Mouse (Mus musculus) liver, embryonic 15.5 days (tissue): ENCODE data around the gene Cacna1c. TPM values are rescaled to one million over a fixed set of nuclear protein-coding genes. Genes with fewer than 3 reads are reported as not detected.

Experiments
- ATAC-seq: fragments of 200-750 bp; cut with Nextera tagmentation; 2 replicates; pipeline ENCODE4 v1.8.0; 2017; ENCODE audit warnings: moderate number of reproducible peaks, mild to moderate bottlenecking, moderate library complexity; ENCODE audit not compliant: insufficient read depth
- H3K27ac ChIP-seq: fragments of 300-500 bp; sonication (generic); replicated peaks from 2 replicates; pipeline ENCODE4 v1.5.1; 2015; ENCODE audit warnings: mild to moderate bottlenecking, inconsistent platforms
- H3K27me3 ChIP-seq: fragments of 300-500 bp; sonication (generic); 2 replicates; pipeline ENCODE4 v1.6.1; 2015; ENCODE audit warnings: mild to moderate bottlenecking, inconsistent platforms
- H3K36me3 ChIP-seq: fragments of 300-500 bp; sonication (generic); replicated peaks from 2 replicates; pipeline ENCODE4 v1.6.1; 2015; ENCODE audit warnings: moderate library complexity, mild to moderate bottlenecking, inconsistent platforms
- H3K4me1 ChIP-seq: fragments of 300-500 bp; sonication (generic); replicated peaks from 2 replicates; pipeline ENCODE4 v1.6.1; 2015; ENCODE audit warnings: inconsistent platforms
- H3K4me2 ChIP-seq: fragments of 300-500 bp; sonication (generic); 2 replicates; pipeline ENCODE4 v1.6.1; 2015; ENCODE audit warnings: moderate library complexity, mild to moderate bottlenecking, inconsistent platforms
- H3K4me3 ChIP-seq: fragments of 300-500 bp; sonication (generic); replicated peaks from 2 replicates; pipeline ENCODE4 v1.5.1; 2015; ENCODE audit warnings: mild to moderate bottlenecking, inconsistent platforms
- H3K9ac ChIP-seq: fragments of 300-500 bp; sonication (generic); 2 replicates; pipeline ENCODE4 v1.6.1; 2015; ENCODE audit warnings: moderate library complexity, mild to moderate bottlenecking, inconsistent platforms
- H3K9me3 ChIP-seq: fragments of 300-500 bp; sonication (generic); replicated peaks from 2 replicates; pipeline ENCODE4 v1.6.1; 2016; ENCODE audit warnings: inconsistent platforms
- WGBS: fragments of 180-500 bp; shearing (Covaris S2); methylation state at CpG from one replicate; pipeline ENCODE4 v1.1.7; 2015; ENCODE audit warnings: mixed read lengths; ENCODE audit not compliant: insufficient replicate concordance; 5-methylcytosine and 5-hydroxymethylcytosine counted together
- polyA plus RNA-seq: library from polyadenylated mRNA; unstranded; fragments of >200 nt; fragmentation: Nextera tagmentation; extraction: Ambion mirVana; gene quantifications from 2 replicates; pipeline ENCODE4 v1.2.1, GENCODE M21; 2015

Cacna1c gene
- polyA plus RNA-seq, 1 experiment from 2014 or later: 0.41 TPM

GRCm38 (mm10) chr6:118769792-118770191 lies 426.4 kb downstream of the Cacna1c start:
- H3K4me1 ChIP-seq: peaks cover 30% of the 10 kb centered on the region
- 84% methylated on average over 8 of the region's 8 CpGs for WGBS
- ATAC-seq: no peak

GRCm38 (mm10) chr6:118767698-118768097 lies 428.5 kb downstream of the Cacna1c start:
- Histone ChIP-seq H3K9me3 (no peaks in the 10 kb centered on the region), H3K27ac (no peak overlapping the region), H3K4me1 (peaks cover 30% of the 10 kb centered on the region), H3K4me3 (no peak overlapping the region), H3K4me2 (no peak overlapping the region), H3K9ac (no peak overlapping the region), H3K36me3 (no peaks in the 10 kb centered on the region), H3K27me3 (no peaks in the 10 kb centered on the region)
- 66% methylated on average over 6 of the region's 6 CpGs for WGBS
- no peak for ATAC-seq

More at GRCm38 (mm10) chr6:118769792-118770191, 426.4 kb downstream of the Cacna1c start:
- H3K9ac ChIP-seq: no peak overlapping the region
- no peaks in the 10 kb centered on the region for H3K27me3 ChIP-seq
- H3K27ac ChIP-seq: no peak overlapping the region
- H3K36me3 ChIP-seq: no peaks in the 10 kb centered on the region
- H3K9me3 ChIP-seq: no peaks in the 10 kb centered on the region
- H3K4me2 ChIP-seq: no peak overlapping the region
- H3K4me3 ChIP-seq: no peak overlapping the region

- 89% methylated on average over 1 of the region's 1 CpGs for WGBS
- Histone ChIP-seq H3K27ac (no peak overlapping the region), H3K27me3 (no peaks in the 10 kb centered on the region), H3K4me3 (no peak overlapping the region), H3K4me2 (no peak overlapping the region), H3K9me3 (no peaks in the 10 kb centered on the region), H3K36me3 (no peaks in the 10 kb centered on the region), H3K9ac (no peak overlapping the region), H3K4me1 (peaks cover 9% of the 10 kb centered on the region)
- no peak for ATAC-seq
Measured at GRCm38 (mm10) chr6:118765261-118765660, 431.0 kb downstream of the Cacna1c start.

- 0 out of 2 replicates have a peak overlapping the region, but pooled peaks have one; percentile 29 for H3K4me3 ChIP-seq
- 38% methylated on average over 5 of the region's 5 CpGs for WGBS
Measured at GRCm38 (mm10) chr6:118759015-118759414, 437.2 kb downstream of the Cacna1c start.

GRCm38 (mm10) chr6:118758290-118758907 lies 437.8 kb downstream of the Cacna1c start:
- H3K9me3 ChIP-seq: no peaks in the 10 kb centered on the region
- peaks cover 44% of the 10 kb centered on the region for H3K4me1 ChIP-seq
- no peaks in the 10 kb centered on the region for H3K36me3 ChIP-seq
- peak overlapping the region; percentile 29 for H3K4me3 ChIP-seq
- H3K27ac ChIP-seq: peak overlapping the region; percentile 92
- H3K4me2 ChIP-seq: peak overlapping the region; percentile 59
- peak; percentile 85 for ATAC-seq
- H3K9ac ChIP-seq: peak overlapping the region; percentile 45
- WGBS: 8% methylated on average over 7 of the region's 7 CpGs
- no peaks in the 10 kb centered on the region for H3K27me3 ChIP-seq

More at GRCm38 (mm10) chr6:118759015-118759414, 437.2 kb downstream of the Cacna1c start:
- Histone ChIP-seq H3K4me2 (peak overlapping the region; percentile 59), H3K9me3 (no peaks in the 10 kb centered on the region), H3K9ac (peak overlapping the region; percentile 45), H3K27me3 (no peaks in the 10 kb centered on the region), H3K27ac (peak overlapping the region; percentile 92), H3K4me1 (peaks cover 39% of the 10 kb centered on the region), H3K36me3 (no peaks in the 10 kb centered on the region)
- peak; percentile 76 for ATAC-seq

GRCm38 (mm10) chr6:118757533-118758289 lies 438.5 kb downstream of the Cacna1c start:
- peak overlapping the region; percentile 29 for H3K4me3 ChIP-seq
- ATAC-seq: peak; percentile 81
- no peaks in the 10 kb centered on the region for H3K36me3 ChIP-seq
- WGBS: 23% methylated on average over 12 of the region's 12 CpGs
- H3K9me3 ChIP-seq: no peaks in the 10 kb centered on the region
- peak overlapping the region; percentile 92 for H3K27ac ChIP-seq
- peaks cover 50% of the 10 kb centered on the region for H3K4me1 ChIP-seq
- peak overlapping the region; percentile 59 for H3K4me2 ChIP-seq
- H3K9ac ChIP-seq: peak overlapping the region; percentile 45
- no peaks in the 10 kb centered on the region for H3K27me3 ChIP-seq

- WGBS: 54% methylated on average over 4 of the region's 4 CpGs
- ATAC-seq: no peak
- Histone ChIP-seq H3K9ac (no peak overlapping the region; the same call in 1 of the 2 replicates), H3K4me2 (peak overlapping the region; percentile 59), H3K36me3 (no peaks in the 10 kb centered on the region), H3K4me1 (peaks cover 58% of the 10 kb centered on the region), H3K9me3 (no peaks in the 10 kb centered on the region), H3K4me3 (no peak overlapping the region), H3K27ac (peak overlapping the region; percentile 92), H3K27me3 (no peaks in the 10 kb centered on the region)
Measured at GRCm38 (mm10) chr6:118756511-118756910, 439.7 kb downstream of the Cacna1c start.

- H3K4me1 ChIP-seq: peaks cover 58% of the 10 kb centered on the region
Measured at GRCm38 (mm10) chr6:118755768-118756167, 440.4 kb downstream of the Cacna1c start.

GRCm38 (mm10) chr6:118754439-118754838 lies 441.8 kb downstream of the Cacna1c start:
- H3K4me3 ChIP-seq: no peak overlapping the region
- 76% methylated on average over 3 of the region's 3 CpGs for WGBS

More at GRCm38 (mm10) chr6:118755768-118756167, 440.4 kb downstream of the Cacna1c start:
- Histone ChIP-seq H3K4me2 (no peak overlapping the region), H3K4me3 (no peak overlapping the region), H3K9ac (no peak overlapping the region), H3K9me3 (no peaks in the 10 kb centered on the region), H3K27me3 (no peaks in the 10 kb centered on the region), H3K27ac (no peak overlapping the region), H3K36me3 (no peaks in the 10 kb centered on the region)
- no peak for ATAC-seq
- WGBS: 88% methylated on average over 5 of the region's 5 CpGs

GRCm38 (mm10) chr6:118753787-118754186 lies 442.4 kb downstream of the Cacna1c start:
- Histone ChIP-seq H3K36me3 (no peaks in the 10 kb centered on the region), H3K4me3 (no peak overlapping the region), H3K4me1 (peaks cover 60% of the 10 kb centered on the region), H3K27me3 (no peaks in the 10 kb centered on the region), H3K27ac (peak overlapping the region; percentile 20; the same call in 1 of the 2 replicates), H3K4me2 (no peak overlapping the region), H3K9me3 (no peaks in the 10 kb centered on the region), H3K9ac (no peak overlapping the region)
- WGBS: 89% methylated on average over 8 of the region's 8 CpGs
- ATAC-seq: no peak

More at GRCm38 (mm10) chr6:118754439-118754838, 441.8 kb downstream of the Cacna1c start:
- no peaks in the 10 kb centered on the region for H3K27me3 ChIP-seq
- peaks cover 60% of the 10 kb centered on the region for H3K4me1 ChIP-seq
- H3K9ac ChIP-seq: no peak overlapping the region
- no peak overlapping the region for H3K27ac ChIP-seq
- no peaks in the 10 kb centered on the region for H3K36me3 ChIP-seq
- ATAC-seq: no peak
- H3K4me2 ChIP-seq: no peak overlapping the region
- no peaks in the 10 kb centered on the region for H3K9me3 ChIP-seq

- H3K4me2 ChIP-seq: no peak overlapping the region
- H3K4me1 ChIP-seq: peaks cover 57% of the 10 kb centered on the region
- 4% methylated on average over 5 of the region's 5 CpGs for WGBS
- no peak overlapping the region for H3K4me3 ChIP-seq
- no peaks in the 10 kb centered on the region for H3K27me3 ChIP-seq
- H3K9me3 ChIP-seq: no peaks in the 10 kb centered on the region
- peak; percentile 33 for ATAC-seq
- no peaks in the 10 kb centered on the region for H3K36me3 ChIP-seq
- no peak overlapping the region for H3K9ac ChIP-seq
- 0 out of 2 replicates have a peak overlapping the region, but pooled peaks have one; percentile 20 for H3K27ac ChIP-seq
Measured at GRCm38 (mm10) chr6:118753064-118753463, 443.2 kb downstream of the Cacna1c start.
